Mouse (Mus musculus) liver, embryonic 12.5 days (tissue): ENCODE results near the gene Clip2. TPM values are rescaled to one million over a fixed set of nuclear protein-coding genes. Genes with fewer than 3 reads are reported as not detected.

ENCODE experiments used
- ATAC-seq: fragments of 200-750 bp; cut with Nextera tagmentation; 2 replicates; pipeline ENCODE4 v1.8.0; 2017; ENCODE audit warnings: moderate number of reproducible peaks, mild to moderate bottlenecking, moderate library complexity
- H3K27ac ChIP-seq: fragments of 300-500 bp; sonication (generic); 2 replicates; pipeline ENCODE4 v1.5.1; 2016; ENCODE audit warnings: mild to moderate bottlenecking
- H3K27me3 ChIP-seq: fragments of 300-500 bp; sonication (generic); replicated peaks from 2 replicates; pipeline ENCODE4 v1.6.1; 2016; ENCODE audit warnings: mild to moderate bottlenecking, moderate library complexity
- H3K36me3 ChIP-seq: fragments of 300-500 bp; sonication (generic); 2 replicates; pipeline ENCODE4 v1.6.1; 2016; ENCODE audit warnings: mild to moderate bottlenecking, moderate library complexity
- H3K4me1 ChIP-seq: fragments of 300-500 bp; sonication (generic); 2 replicates; pipeline ENCODE4 v1.6.1; 2016
- H3K4me2 ChIP-seq: fragments of 300-500 bp; sonication (generic); 2 replicates; pipeline ENCODE4 v1.6.1; 2016; ENCODE audit warnings: mild to moderate bottlenecking, moderate library complexity
- H3K4me3 ChIP-seq: fragments of 300-500 bp; sonication (generic); 2 replicates; pipeline ENCODE4 v1.5.1; 2016; ENCODE audit warnings: mild to moderate bottlenecking, moderate library complexity
- H3K9ac ChIP-seq: fragments of 300-500 bp; sonication (generic); 2 replicates; pipeline ENCODE4 v1.6.1; 2016; ENCODE audit warnings: mild to moderate bottlenecking, moderate library complexity
- H3K9me3 ChIP-seq: fragments of 300-500 bp; sonication (generic); replicated peaks from 2 replicates; pipeline ENCODE4 v1.6.1; 2016; ENCODE audit warnings: mild to moderate bottlenecking, moderate library complexity
- WGBS: fragments of 180-500 bp; shearing (Covaris S2); methylation state at CpG from one replicate; pipeline ENCODE4 v1.1.7; 2016; ENCODE audit not compliant: insufficient replicate concordance; 5-methylcytosine and 5-hydroxymethylcytosine counted together
- polyA plus RNA-seq: library from polyadenylated mRNA; unstranded; fragments of >200 nt; fragmentation: Nextera tagmentation; extraction: Ambion mirVana; gene quantifications from 2 replicates; pipeline ENCODE4 v1.2.1, GENCODE M21; 2016

Gene Clip2
- polyA plus RNA-seq, 1 experiment from 2014 or later, result 1.0 TPM

- Histone ChIP-seq H3K4me3 (no peak overlapping the region), H3K9ac (no peak overlapping the region), H3K4me1 (peaks cover 25% of the 10 kb centered on the region), H3K9me3 (no peaks in the 10 kb centered on the region), H3K4me2 (no peak overlapping the region), H3K27me3 (no peaks in the 10 kb centered on the region), H3K27ac (no peak overlapping the region), H3K36me3 (no peaks in the 10 kb centered on the region)
- whole genome bisulfite sequencing, result 83% methylated on average over 7 of the region's 7 CpGs
- ATAC-seq, result no peak
Observed at GRCm38 (mm10) chr5:134577534-134577933, 25.3 kb upstream of the Clip2 start.

GRCm38 (mm10) chr5:134576517-134577220 is 24.4 kb upstream of the Clip2 start:
- Histone ChIP-seq H3K9ac (no peak overlapping the region), H3K36me3 (no peaks in the 10 kb centered on the region), H3K27me3 (no peaks in the 10 kb centered on the region), H3K27ac (no peak overlapping the region), H3K4me3 (no peak overlapping the region), H3K9me3 (no peaks in the 10 kb centered on the region), H3K4me1 (peaks cover 34% of the 10 kb centered on the region), H3K4me2 (no peak overlapping the region)
- WGBS, result 67% methylated on average over 14 of the region's 14 CpGs
- ATAC-seq, result no peak

- no peak overlapping the region for H3K4me3 ChIP-seq
- 0 out of 2 replicates have a peak, but pooled peaks cover 2% of the 10 kb centered on the region for H3K9me3 ChIP-seq
- no peak overlapping the region for H3K9ac ChIP-seq
- H3K27me3 ChIP-seq, result no peaks in the 10 kb centered on the region
- peaks cover 39% of the 10 kb centered on the region for H3K4me1 ChIP-seq
- no peaks in the 10 kb centered on the region for H3K36me3 ChIP-seq
- H3K4me2 ChIP-seq, result no peak overlapping the region
- 74% methylated on average over 5 of the region's 5 CpGs for WGBS
- ATAC-seq, result no peak
- H3K27ac ChIP-seq, result peak overlapping the region; percentile 28; the same call in 1 of the 2 replicates
Observed at GRCm38 (mm10) chr5:134575833-134576232, 23.6 kb upstream of the Clip2 start.

- H3K27ac ChIP-seq, result 0 out of 2 replicates have a peak overlapping the region, but pooled peaks have one; percentile 3
- no peaks in the 10 kb centered on the region for H3K36me3 ChIP-seq
- 26% methylated on average over 10 of the region's 10 CpGs for WGBS
- H3K9me3 ChIP-seq, result 0 out of 2 replicates have a peak, but pooled peaks cover 4% of the 10 kb centered on the region
- H3K27me3 ChIP-seq, result no peaks in the 10 kb centered on the region
- no peak for ATAC-seq
- peak overlapping the region; percentile 82 for H3K4me2 ChIP-seq
- H3K9ac ChIP-seq, result peak overlapping the region; percentile 55; the same call in 1 of the 2 replicates
- peak overlapping the region; percentile 53 for H3K4me3 ChIP-seq
- H3K4me1 ChIP-seq, result peaks cover 44% of the 10 kb centered on the region
Observed at GRCm38 (mm10) chr5:134572508-134573214, 20.4 kb upstream of the Clip2 start.

GRCm38 (mm10) chr5:134571730-134572507 is 19.7 kb upstream of the Clip2 start:
- Histone ChIP-seq H3K9me3 (0 out of 2 replicates have a peak, but pooled peaks cover 4% of the 10 kb centered on the region), H3K4me1 (peaks cover 40% of the 10 kb centered on the region), H3K36me3 (no peaks in the 10 kb centered on the region), H3K27me3 (no peaks in the 10 kb centered on the region), H3K9ac (peak overlapping the region; percentile 55), H3K4me2 (peak overlapping the region; percentile 82), H3K27ac (0 out of 2 replicates have a peak overlapping the region, but pooled peaks have one; percentile 3), H3K4me3 (peak overlapping the region; percentile 53)
- peak; percentile 77 for ATAC-seq
- under 1% methylated on average over 23 of the region's 23 CpGs for WGBS

- H3K27ac ChIP-seq, result no peak overlapping the region
Observed at GRCm38 (mm10) chr5:134568964-134569491, 16.8 kb upstream of the Clip2 start.

GRCm38 (mm10) chr5:134568030-134568429 is 15.8 kb upstream of the Clip2 start:
- Histone ChIP-seq H3K4me3 (no peak overlapping the region), H3K4me1 (peaks cover 23% of the 10 kb centered on the region), H3K27ac (no peak overlapping the region), H3K9me3 (0 out of 2 replicates have a peak, but pooled peaks cover 4% of the 10 kb centered on the region), H3K4me2 (no peak overlapping the region), H3K9ac (no peak overlapping the region), H3K36me3 (no peaks in the 10 kb centered on the region), H3K27me3 (no peaks in the 10 kb centered on the region)
- WGBS, result 64% methylated on average over 3 of the region's 3 CpGs
- ATAC-seq, result no peak

More at GRCm38 (mm10) chr5:134568964-134569491, 16.8 kb upstream of the Clip2 start:
- Histone ChIP-seq H3K4me3 (no peak overlapping the region), H3K9ac (no peak overlapping the region), H3K9me3 (0 out of 2 replicates have a peak, but pooled peaks cover 4% of the 10 kb centered on the region), H3K36me3 (no peaks in the 10 kb centered on the region), H3K4me1 (peaks cover 26% of the 10 kb centered on the region), H3K27me3 (no peaks in the 10 kb centered on the region), H3K4me2 (no peak overlapping the region)
- ATAC-seq, result no peak
- WGBS, result 37% methylated on average over 8 of the region's 8 CpGs

GRCm38 (mm10) chr5:134567445-134567844 is 15.2 kb upstream of the Clip2 start:
- H3K36me3 ChIP-seq, result no peaks in the 10 kb centered on the region
- H3K27ac ChIP-seq, result no peak overlapping the region
- 0 out of 2 replicates have a peak, but pooled peaks cover 4% of the 10 kb centered on the region for H3K9me3 ChIP-seq
- no peak overlapping the region for H3K9ac ChIP-seq
- H3K4me3 ChIP-seq, result no peak overlapping the region
- no peak overlapping the region for H3K4me2 ChIP-seq
- ATAC-seq, result no peak
- H3K27me3 ChIP-seq, result no peaks in the 10 kb centered on the region
- WGBS, result 60% methylated on average over 4 of the region's 4 CpGs
- H3K4me1 ChIP-seq, result peaks cover 18% of the 10 kb centered on the region

- Histone ChIP-seq H3K4me1 (peaks cover 4% of the 10 kb centered on the region), H3K4me3 (no peak overlapping the region), H3K4me2 (no peak overlapping the region), H3K27ac (no peak overlapping the region), H3K27me3 (no peaks in the 10 kb centered on the region), H3K9me3 (no peaks in the 10 kb centered on the region), H3K36me3 (no peaks in the 10 kb centered on the region), H3K9ac (no peak overlapping the region)
- ATAC-seq, result no peak
- WGBS, result 70% methylated on average over 6 of the region's 6 CpGs
Observed at GRCm38 (mm10) chr5:134565696-134566095, 13.5 kb upstream of the Clip2 start.

GRCm38 (mm10) chr5:134564272-134564671 is 12.0 kb upstream of the Clip2 start:
- no peak overlapping the region for H3K9ac ChIP-seq
- H3K27ac ChIP-seq, result no peak overlapping the region
- ATAC-seq, result no peak
- H3K4me2 ChIP-seq, result no peak overlapping the region
- no peak overlapping the region for H3K4me3 ChIP-seq
- no peaks in the 10 kb centered on the region for H3K27me3 ChIP-seq
- no peaks in the 10 kb centered on the region for H3K9me3 ChIP-seq
- WGBS, result 92% methylated on average over 2 of the region's 2 CpGs
- H3K36me3 ChIP-seq, result no peaks in the 10 kb centered on the region
- peaks cover 4% of the 10 kb centered on the region for H3K4me1 ChIP-seq

- peaks cover 4% of the 10 kb centered on the region for H3K4me1 ChIP-seq
- ATAC-seq, result no peak
Observed at GRCm38 (mm10) chr5:134560450-134561171, 8.4 kb upstream of the Clip2 start.

More at GRCm38 (mm10) chr5:134560450-134561171, 8.4 kb upstream of the Clip2 start:
- no peaks in the 10 kb centered on the region for H3K9me3 ChIP-seq
- 0 out of 2 replicates have a peak, but pooled peaks cover 4% of the 10 kb centered on the region for H3K27me3 ChIP-seq
- no peak overlapping the region for H3K4me2 ChIP-seq
- no peak overlapping the region for H3K9ac ChIP-seq
- no peak overlapping the region for H3K27ac ChIP-seq
- no peak overlapping the region for H3K4me3 ChIP-seq
- 69% methylated on average over 16 of the region's 16 CpGs for WGBS
- no peaks in the 10 kb centered on the region for H3K36me3 ChIP-seq
